Mouse (Mus musculus): ENCODE results near the gene Ccdc8. TPM values are rescaled to one million over a fixed set of nuclear protein-coding genes. Genes with fewer than 3 reads are reported as not detected.

Gene Ccdc8
- total and polyA plus RNA-seq, 2 experiments = 0.35 to 0.46 TPM

- H3K27ac ChIP-seq (replicated peaks; ENCODE audit: insufficient read depth, low read depth, low read length) = no peak overlapping the region
- TF ChIP-seq POLR2A (IDR thresholded peaks at IDR 0.05; ENCODE audit: extremely low read depth, insufficient read depth, low read length) (no peak), CTCF (IDR thresholded peaks at IDR 0.05; ENCODE audit: low read depth, low read length) (no peak)
- no peak overlapping the region for H3K4me3 ChIP-seq (ENCODE audit: insufficient read depth, low read depth, low read length)
- H3K4me1 ChIP-seq (ENCODE audit: control insufficient read depth, insufficient read depth, low read length) = no peaks in the 10 kb centered on the region
- H3K79me2 ChIP-seq (ENCODE audit: control insufficient read depth, insufficient read depth, low read length) = no peaks in the 10 kb centered on the region
- no peaks in the 10 kb centered on the region for H3K36me3 ChIP-seq (ENCODE audit: control insufficient read depth, insufficient read depth, low read length)
- H3K9ac ChIP-seq (ENCODE audit: low read depth, low read length) = no peak overlapping the region
- 60% methylated on average over 15 of the region's 15 CpGs for WGBS
- no peak for DNase-seq (ENCODE audit: extremely low read depth, low read depth, low spot score)
- H3K27me3 ChIP-seq (ENCODE audit: control insufficient read depth, insufficient read depth, low read length) = 0 out of 2 replicates have a peak, but pooled peaks cover 3% of the 10 kb centered on the region
Measured at GRCm38 (mm10) chr7:16990006-16990744, 2.3 kb upstream of the Ccdc8 start.

- DNase-seq (ENCODE audit: extremely low read depth, low read depth, low spot score) = no peak
- Histone ChIP-seq H3K4me1 (ENCODE audit: control insufficient read depth, insufficient read depth, low read length) (no peaks in the 10 kb centered on the region), H3K36me3 (ENCODE audit: control insufficient read depth, insufficient read depth, low read length) (no peaks in the 10 kb centered on the region), H3K9ac (ENCODE audit: low read depth, low read length) (no peak overlapping the region), H3K4me3 (ENCODE audit: insufficient read depth, low read depth, low read length) (no peak overlapping the region), H3K27ac (replicated peaks; ENCODE audit: insufficient read depth, low read depth, low read length) (no peak overlapping the region), H3K27me3 (ENCODE audit: control insufficient read depth, insufficient read depth, low read length) (0 out of 2 replicates have a peak, but pooled peaks cover 3% of the 10 kb centered on the region), H3K79me2 (ENCODE audit: control insufficient read depth, insufficient read depth, low read length) (no peaks in the 10 kb centered on the region)
- TF ChIP-seq CTCF (IDR thresholded peaks at IDR 0.05; ENCODE audit: low read depth, low read length) (no peak), POLR2A (IDR thresholded peaks at IDR 0.05; ENCODE audit: extremely low read depth, insufficient read depth, low read length) (no peak)
- 80% methylated on average over 18 of the region's 18 CpGs for WGBS
Measured at GRCm38 (mm10) chr7:16991681-16992450, 642 bp upstream of the Ccdc8 start.

GRCm38 (mm10) chr7:16993651-16994399 lies 1.3 kb downstream of the Ccdc8 start:
- WGBS = 8% methylated on average over 27 of the region's 27 CpGs
- Histone ChIP-seq H3K79me2 (ENCODE audit: control insufficient read depth, insufficient read depth, low read length) (no peaks in the 10 kb centered on the region), H3K9ac (ENCODE audit: low read depth, low read length) (peak overlapping the region; percentile 37), H3K27me3 (ENCODE audit: control insufficient read depth, insufficient read depth, low read length) (0 out of 2 replicates have a peak, but pooled peaks cover 3% of the 10 kb centered on the region), H3K36me3 (ENCODE audit: control insufficient read depth, insufficient read depth, low read length) (no peaks in the 10 kb centered on the region), H3K27ac (replicated peaks; ENCODE audit: insufficient read depth, low read depth, low read length) (no peak overlapping the region), H3K4me1 (ENCODE audit: control insufficient read depth, insufficient read depth, low read length) (no peaks in the 10 kb centered on the region; the same call in 1 of the 2 replicates), H3K4me3 (ENCODE audit: insufficient read depth, low read depth, low read length) (peak overlapping the region; percentile 58)
- TF ChIP-seq POLR2A (IDR thresholded peaks at IDR 0.05; ENCODE audit: extremely low read depth, insufficient read depth, low read length) (no peak), CTCF (IDR thresholded peaks at IDR 0.05; ENCODE audit: low read depth, low read length) (no peak)
- DNase-seq (ENCODE audit: extremely low read depth, low read depth, low spot score) = no peak

DNA sequence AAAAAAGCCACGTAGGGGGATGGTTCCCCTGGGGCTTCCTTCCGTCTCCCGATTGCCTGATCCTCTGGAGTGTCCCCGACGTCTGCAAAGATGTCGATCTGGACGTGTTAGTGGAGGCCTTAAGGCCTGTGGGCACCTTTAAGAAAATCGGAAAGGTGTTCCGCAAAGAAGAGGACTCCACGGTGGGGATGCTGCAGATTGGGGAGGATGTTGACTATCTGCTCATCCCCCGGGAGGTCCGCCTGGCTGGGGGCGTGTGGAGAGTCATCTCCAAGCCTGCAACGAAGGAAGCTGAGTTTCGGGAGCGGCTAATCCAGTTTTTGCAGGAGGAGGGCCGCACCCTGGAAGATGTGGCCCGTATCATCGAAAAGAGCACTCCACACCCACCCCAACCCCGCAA lies 1.9 kb downstream of the Ccdc8 start:
- Histone ChIP-seq H3K27ac (replicated peaks; ENCODE audit: insufficient read depth, low read depth, low read length) (no peak overlapping the region), H3K36me3 (ENCODE audit: control insufficient read depth, insufficient read depth, low read length) (no peaks in the 10 kb centered on the region), H3K4me3 (ENCODE audit: insufficient read depth, low read depth, low read length) (peak overlapping the region; percentile 58), H3K27me3 (ENCODE audit: control insufficient read depth, insufficient read depth, low read length) (0 out of 2 replicates have a peak, but pooled peaks cover 3% of the 10 kb centered on the region), H3K9ac (ENCODE audit: low read depth, low read length) (peak overlapping the region; percentile 37), H3K79me2 (ENCODE audit: control insufficient read depth, insufficient read depth, low read length) (no peaks in the 10 kb centered on the region), H3K4me1 (ENCODE audit: control insufficient read depth, insufficient read depth, low read length) (peaks cover under 1% of the 10 kb centered on the region)
- whole genome bisulfite sequencing = 27% methylated on average over 20 of the region's 20 CpGs
- DNase-seq (ENCODE audit: extremely low read depth, low read depth, low spot score) = no peak
- TF ChIP-seq CTCF (IDR thresholded peaks at IDR 0.05; ENCODE audit: low read depth, low read length) = no peak
- TF ChIP-seq POLR2A (IDR thresholded peaks at IDR 0.05; ENCODE audit: extremely low read depth, insufficient read depth, low read length) = no peak

- 94% methylated on average over 4 of the region's 4 CpGs for WGBS
- no peak for TF ChIP-seq CTCF (IDR thresholded peaks at IDR 0.05; ENCODE audit: low read depth, low read length)
- no peak for TF ChIP-seq POLR2A (IDR thresholded peaks at IDR 0.05; ENCODE audit: extremely low read depth, insufficient read depth, low read length)
- H3K36me3 ChIP-seq (ENCODE audit: control insufficient read depth, insufficient read depth, low read length) = no peaks in the 10 kb centered on the region
- H3K27ac ChIP-seq (replicated peaks; ENCODE audit: insufficient read depth, low read depth, low read length) = no peak overlapping the region
- no peak overlapping the region for H3K9ac ChIP-seq (ENCODE audit: low read depth, low read length)
- 0 out of 2 replicates have a peak, but pooled peaks cover 3% of the 10 kb centered on the region for H3K27me3 ChIP-seq (ENCODE audit: control insufficient read depth, insufficient read depth, low read length)
- peaks cover 2% of the 10 kb centered on the region for H3K4me1 ChIP-seq (ENCODE audit: control insufficient read depth, insufficient read depth, low read length)
- no peak for DNase-seq (ENCODE audit: extremely low read depth, low read depth, low spot score)
- no peak overlapping the region; the same call in 1 of the 2 replicates for H3K4me3 ChIP-seq (ENCODE audit: insufficient read depth, low read depth, low read length)
- no peaks in the 10 kb centered on the region for H3K79me2 ChIP-seq (ENCODE audit: control insufficient read depth, insufficient read depth, low read length)
Measured at GRCm38 (mm10) chr7:16995345-16995744, 2.8 kb downstream of the Ccdc8 start.
